Mouse (Mus musculus) intestine, embryonic 14.5 days (tissue): ENCODE results near the gene Eif3i. TPM values are rescaled to one million over a fixed set of nuclear protein-coding genes. Genes with fewer than 3 reads are reported as not detected.
A peak's percentile ranks its signal among the peaks of the same experiment; 100 is the strongest.

Experiments
- ATAC-seq: fragments of 200-750 bp; cut with Nextera tagmentation; replicated peaks from 2 replicates; pipeline ENCODE4 v1.8.0; 2017; ENCODE audit warnings: low read depth, moderate number of reproducible peaks, moderate TSS enrichment, moderate library complexity; ENCODE audit not compliant: low FRiP score, low TSS enrichment
- DNase-seq: peaks from one replicate; pipeline ENCODE4 v3.0.0-alpha.2; 2018; ENCODE audit warnings: low spot score
- H3K27ac ChIP-seq: fragments of 300-500 bp; sonication (generic); 2 replicates; pipeline ENCODE4 v1.5.1; 2014; ENCODE audit warnings: low read depth, mild to moderate bottlenecking, control low read depth
- H3K27me3 ChIP-seq: fragments of 300-500 bp; sonication (generic); replicated peaks from 2 replicates; pipeline ENCODE4 v1.6.1; 2014; ENCODE audit warnings: low read length, control low read depth; ENCODE audit not compliant: control insufficient read depth, insufficient read depth
- H3K36me3 ChIP-seq: fragments of 300-500 bp; sonication (generic); 2 replicates; pipeline ENCODE4 v1.6.1; 2014; ENCODE audit warnings: low read length, control low read depth; ENCODE audit not compliant: control insufficient read depth, insufficient read depth
- H3K4me1 ChIP-seq: fragments of 300-500 bp; sonication (generic); replicated peaks from 2 replicates; pipeline ENCODE4 v1.6.1; 2014; ENCODE audit warnings: low read length, control low read depth, mixed read lengths; ENCODE audit not compliant: control insufficient read depth, insufficient read depth
- H3K4me2 ChIP-seq: fragments of 300-500 bp; sonication (generic); 2 replicates; pipeline ENCODE4 v1.6.1; 2014; ENCODE audit warnings: low read length
- H3K4me3 ChIP-seq: fragments of 300-500 bp; sonication (generic); 2 replicates; pipeline ENCODE4 v1.5.1; 2014; ENCODE audit warnings: low read depth, low read length, control low read depth, mixed read lengths
- H3K9ac ChIP-seq: fragments of 300-500 bp; sonication (generic); 2 replicates; pipeline ENCODE4 v1.6.1; 2014; ENCODE audit warnings: mild to moderate bottlenecking, low read length
- H3K9me3 ChIP-seq: fragments of 300-500 bp; sonication (generic); 2 replicates; pipeline ENCODE4 v1.6.1; 2016; ENCODE audit warnings: low read length, control low read depth; ENCODE audit not compliant: control insufficient read depth
- WGBS: fragments of 180-500 bp; shearing (Covaris S2); extraction: QIAGEN DNeasy Blood & Tissue Kit; methylation state at CpG from one replicate; pipeline ENCODE4 v1.1.7; 2014; 5-methylcytosine and 5-hydroxymethylcytosine counted together
- polyA plus RNA-seq: library from polyadenylated mRNA; unstranded; fragments of >200 nt; fragmentation: Nextera tagmentation; extraction: Ambion mirVana; gene quantifications from 2 replicates; pipeline ENCODE4 v1.2.1, GENCODE M21; 2014

The Eif3i gene
- 349 and 356 TPM in 2 replicates for polyA plus RNA-seq

DNA sequence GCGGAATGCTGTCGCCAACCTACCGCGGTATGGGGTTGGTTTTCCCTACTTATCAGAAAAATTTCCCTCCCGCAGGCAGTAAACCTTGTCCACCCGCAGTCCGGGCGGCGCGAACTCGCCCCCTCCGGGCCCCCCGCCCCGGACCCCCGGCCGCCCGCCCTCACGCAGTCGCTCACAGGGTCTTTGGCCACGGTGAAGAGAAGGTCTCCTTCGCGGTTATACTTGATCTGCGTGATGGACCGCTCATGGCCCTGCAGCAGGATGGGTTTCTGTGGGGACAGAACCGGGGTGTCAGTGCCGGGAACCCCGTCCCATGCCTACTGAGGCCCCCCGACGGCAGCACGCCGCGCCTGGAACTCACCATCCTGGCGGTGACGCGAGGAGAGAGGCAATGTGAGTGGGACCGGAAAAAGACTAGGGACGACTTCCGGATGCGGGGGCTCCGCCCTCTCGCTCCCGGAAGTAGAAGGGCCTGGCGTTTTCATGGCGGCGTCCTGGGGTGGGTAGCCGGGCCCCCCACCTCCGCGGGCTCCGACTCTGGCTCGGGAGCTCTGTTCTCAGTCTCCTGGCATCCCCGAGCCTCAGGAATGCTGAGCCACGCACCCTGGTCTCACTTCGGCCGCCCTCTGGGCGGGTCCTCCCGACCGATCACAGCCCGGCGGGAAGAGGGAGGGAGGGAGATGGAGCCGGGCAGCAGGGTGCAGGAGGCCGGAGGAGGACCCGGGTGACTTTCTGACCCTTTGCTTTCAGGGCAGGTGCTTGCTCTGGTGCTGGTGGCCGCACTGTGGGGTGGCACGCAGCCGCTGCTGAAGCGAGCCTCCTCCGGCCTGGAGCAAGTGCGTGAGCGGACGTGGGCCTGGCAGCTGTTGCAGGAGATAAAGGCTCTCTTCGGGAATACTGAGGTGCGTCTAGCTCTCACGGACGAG, at the start of gene Eif3i, which contains the start of gene Tmem234:
Eif3i (minus strand) TSS at position 416 of the 926 bp plus-strand sequence.
Tmem234 (plus strand) TSS at position 436 of the 926 bp plus-strand sequence.
- WGBS, result under 1% methylated on average over 73 of the region's 74 CpGs
- peaks cover 55% of the 10 kb centered on the region for H3K36me3 ChIP-seq

DNA sequence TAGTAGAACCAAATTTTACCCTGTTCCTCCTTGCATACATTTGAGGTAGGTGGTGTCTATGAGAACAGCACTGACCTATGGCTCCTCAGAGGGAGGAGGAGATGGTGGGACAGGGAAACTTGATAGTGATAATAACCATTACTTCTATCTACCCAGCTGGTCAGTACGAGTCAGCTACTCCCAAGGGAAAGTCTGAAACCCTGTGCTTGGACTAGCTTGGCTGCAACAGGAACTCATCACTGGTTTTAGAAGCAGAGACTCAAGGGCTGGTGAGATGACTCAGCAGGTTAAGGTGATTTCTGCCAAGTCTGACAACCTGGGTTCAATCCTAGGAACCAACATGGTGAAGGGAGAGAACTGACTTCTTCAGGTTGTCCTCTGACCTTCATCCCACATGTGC, 48.2 kb upstream of the Eif3i start:
- Histone ChIP-seq H3K4me2 (no peak overlapping the region), H3K27ac (no peak overlapping the region), H3K9me3 (no peaks in the 10 kb centered on the region), H3K4me3 (no peak overlapping the region), H3K4me1 (no peaks in the 10 kb centered on the region), H3K27me3 (no peaks in the 10 kb centered on the region), H3K9ac (no peak overlapping the region), H3K36me3 (peaks cover 96% of the 10 kb centered on the region)
- DNase-seq (no peak), ATAC-seq (no peak)
- WGBS, result 78% methylated on average over 1 of the region's 1 CpGs

More for the DNA sequence above, at the start of gene Eif3i, which contains the start of gene Tmem234:
- H3K27me3 ChIP-seq, result no peaks in the 10 kb centered on the region
- H3K9ac ChIP-seq, result peak within 1 kb of the TSS; percentile 81
- peak; percentile 90 for DNase-seq
- H3K27ac ChIP-seq, result peak within 1 kb of the TSS; percentile 73; the same call in 1 of the 2 replicates
- peak within 1 kb of the TSS; percentile 76 for H3K4me2 ChIP-seq
- no peaks in the 10 kb centered on the region for H3K9me3 ChIP-seq
- H3K4me3 ChIP-seq, result peak within 1 kb of the TSS; percentile 92
- peak; percentile 87 for ATAC-seq
- H3K4me1 ChIP-seq, result peaks cover 15% of the 10 kb centered on the region

DNA sequence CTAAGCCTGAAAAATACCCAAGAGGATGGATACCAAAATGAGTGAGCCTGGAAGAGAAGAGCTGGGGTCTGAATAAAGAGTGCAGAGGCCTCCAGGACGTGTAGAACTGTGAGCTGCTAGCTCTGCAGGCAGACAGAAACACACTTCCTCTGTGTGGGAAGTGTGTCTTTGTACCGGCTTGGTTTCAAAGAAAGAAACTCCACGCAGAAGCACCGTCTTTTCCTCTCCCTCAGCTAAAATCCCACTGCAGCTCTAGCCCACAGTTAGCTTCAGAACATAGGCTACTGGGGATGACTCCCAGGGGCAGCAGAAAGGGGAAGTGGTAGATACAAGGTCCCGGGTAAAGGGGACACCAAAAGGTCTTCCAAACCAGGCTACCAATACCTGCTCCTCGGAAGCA, 44.8 kb upstream of the Eif3i start:
- Histone ChIP-seq H3K4me3 (no peak overlapping the region), H3K36me3 (peaks cover 67% of the 10 kb centered on the region), H3K9ac (no peak overlapping the region), H3K4me1 (peaks cover 5% of the 10 kb centered on the region; the same call in 1 of the 2 replicates), H3K4me2 (no peak overlapping the region), H3K27me3 (no peaks in the 10 kb centered on the region), H3K27ac (no peak overlapping the region), H3K9me3 (no peaks in the 10 kb centered on the region)
- 86% methylated on average over 6 of the region's 6 CpGs for WGBS
- ATAC-seq, result no peak
- no peak for DNase-seq

DNA sequence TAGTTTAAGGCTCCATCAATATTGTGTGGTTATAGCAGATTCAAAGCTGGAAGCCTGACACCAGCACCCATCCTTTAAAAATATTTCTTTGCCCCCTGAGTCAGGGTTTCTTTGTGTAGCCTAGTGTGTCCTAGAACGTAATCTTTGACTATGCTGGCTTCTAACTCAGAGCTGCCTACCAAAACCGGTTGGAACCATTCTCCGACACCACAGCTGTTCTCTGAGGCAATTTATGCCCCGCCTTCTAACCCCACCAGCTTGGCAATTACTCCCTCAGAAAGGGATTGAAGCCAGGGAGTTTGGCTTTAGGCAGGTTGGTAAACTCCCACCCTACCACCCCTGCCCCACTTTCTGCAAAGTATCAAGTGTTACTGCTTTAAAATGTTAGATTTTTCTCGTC, 41.3 kb upstream of the Eif3i start:
- no peak for ATAC-seq
- Histone ChIP-seq H3K9me3 (no peaks in the 10 kb centered on the region), H3K27ac (no peak overlapping the region), H3K4me3 (peak overlapping the region; percentile 67; the same call in 1 of the 2 replicates), H3K4me2 (peak overlapping the region; percentile 90), H3K4me1 (peaks cover 21% of the 10 kb centered on the region), H3K36me3 (peaks cover 58% of the 10 kb centered on the region), H3K9ac (no peak overlapping the region), H3K27me3 (no peaks in the 10 kb centered on the region)
- DNase-seq, result no peak
- WGBS, result 54% methylated on average over 5 of the region's 5 CpGs

DNA sequence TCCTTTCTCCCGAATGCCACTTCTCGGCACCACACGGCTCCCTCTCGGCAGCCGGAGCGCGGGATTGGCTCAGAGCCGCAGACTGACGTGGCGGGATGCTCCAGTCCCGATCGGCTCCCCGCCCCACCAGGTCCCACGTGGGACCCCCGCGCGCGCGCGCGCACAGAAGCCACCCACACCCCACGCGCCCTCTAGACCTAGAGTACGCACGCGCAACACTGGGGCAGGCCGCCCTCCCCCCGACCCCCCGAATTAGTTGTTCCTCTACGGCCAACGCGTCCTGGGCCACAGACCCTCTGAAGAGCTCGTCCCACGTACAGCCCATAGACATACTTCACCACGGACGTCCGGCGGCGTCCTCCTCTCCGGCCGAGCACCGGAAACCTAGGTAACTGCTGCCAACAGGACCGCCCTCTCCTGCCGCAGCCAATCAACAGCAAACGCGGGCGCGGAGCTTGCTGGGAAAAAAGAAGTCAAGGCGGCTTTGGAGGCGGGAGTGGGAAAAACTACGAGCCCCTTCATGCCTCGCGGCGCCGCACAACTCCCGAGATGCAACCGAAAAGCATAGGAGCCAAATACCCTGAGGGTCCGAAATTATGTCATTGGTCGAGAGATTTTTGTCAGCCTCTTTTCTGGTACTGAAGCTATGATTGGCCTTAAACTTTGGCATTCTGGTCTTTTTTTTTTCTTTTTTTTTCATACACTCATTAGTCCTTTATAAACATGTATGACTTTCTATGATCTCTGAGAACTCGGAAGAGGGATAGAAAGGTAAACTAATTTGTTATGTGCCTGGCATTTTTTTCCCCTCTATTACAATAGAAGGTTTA, 40.4 kb upstream of the Eif3i start, which contains the start of gene Txlna:
Txlna (minus strand) TSS at position 428 of the 830 bp plus-strand sequence.
- peaks cover 58% of the 10 kb centered on the region for H3K36me3 ChIP-seq
- H3K9ac ChIP-seq, result peak within 1 kb of the TSS; percentile 59
- peak within 1 kb of the TSS; percentile 87 for H3K27ac ChIP-seq
- peak within 1 kb of the TSS; percentile 67 for H3K4me3 ChIP-seq
- peak within 1 kb of the TSS; percentile 90 for H3K4me2 ChIP-seq
- H3K9me3 ChIP-seq, result no peaks in the 10 kb centered on the region
- no peaks in the 10 kb centered on the region for H3K27me3 ChIP-seq
- ATAC-seq, result peak; percentile 96
- DNase-seq, result peak; percentile 97
- under 1% methylated on average over 59 of the region's 60 CpGs for WGBS
- H3K4me1 ChIP-seq, result peaks cover 21% of the 10 kb centered on the region

DNA sequence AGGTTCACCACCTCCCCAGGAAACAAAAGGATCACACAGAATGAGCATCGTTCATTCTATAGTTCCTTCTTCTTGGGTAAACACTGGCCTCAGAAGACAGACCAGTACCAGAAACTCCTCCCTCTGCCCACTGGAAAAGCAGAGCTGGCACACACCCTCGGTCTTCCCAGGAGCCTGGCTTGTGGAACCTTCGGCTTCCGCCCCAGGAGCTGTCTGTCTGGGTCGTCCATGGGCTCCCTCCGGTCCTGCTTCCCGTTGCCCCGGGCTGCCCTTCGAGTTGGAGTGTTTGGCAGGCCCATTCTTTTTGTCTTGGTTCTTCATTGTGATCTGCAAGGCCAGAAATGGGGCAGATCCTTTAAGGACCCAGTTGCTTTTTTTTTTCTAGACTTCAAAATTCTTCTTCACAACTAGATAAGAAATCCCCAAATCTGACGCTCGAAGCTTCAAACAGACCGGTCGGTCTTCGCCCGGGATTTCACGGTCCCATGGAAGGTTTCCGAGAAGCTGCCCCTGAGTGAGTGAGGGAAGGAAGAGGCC, 39.7 kb upstream of the Eif3i start:
- Histone ChIP-seq H3K9ac (peak overlapping the region; percentile 59), H3K36me3 (peaks cover 58% of the 10 kb centered on the region), H3K27me3 (no peaks in the 10 kb centered on the region), H3K27ac (peak overlapping the region; percentile 87), H3K4me2 (peak overlapping the region; percentile 90), H3K9me3 (no peaks in the 10 kb centered on the region), H3K4me1 (peaks cover 21% of the 10 kb centered on the region), H3K4me3 (peak overlapping the region; percentile 67)
- ATAC-seq (no peak), DNase-seq (no peak)
- 4% methylated on average over 17 of the region's 17 CpGs for WGBS

DNA sequence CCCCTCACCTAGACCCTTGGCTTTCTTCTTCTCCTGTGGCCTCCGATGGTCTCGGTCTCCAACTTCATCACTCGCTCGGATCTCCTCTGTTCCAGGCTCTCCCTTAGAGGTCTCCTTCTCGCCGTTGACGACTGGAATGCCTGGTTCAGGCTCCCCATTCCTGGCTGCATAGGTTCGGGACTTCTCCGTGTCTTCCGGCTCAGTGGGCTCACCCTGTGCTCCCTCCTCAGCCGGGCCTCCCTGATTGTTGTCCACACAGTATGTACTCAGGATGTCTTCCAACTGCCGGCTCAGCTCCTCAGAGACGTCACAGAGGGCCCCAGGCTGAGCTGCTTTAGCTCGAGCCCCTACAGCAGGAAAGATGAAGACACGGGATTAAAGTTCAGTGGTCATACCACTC, 38.8 kb upstream of the Eif3i start:
- H3K27me3 ChIP-seq, result no peaks in the 10 kb centered on the region
- H3K27ac ChIP-seq, result no peak overlapping the region
- peak overlapping the region; percentile 90 for H3K4me2 ChIP-seq
- no peaks in the 10 kb centered on the region for H3K9me3 ChIP-seq
- WGBS, result 86% methylated on average over 15 of the region's 15 CpGs
- H3K4me1 ChIP-seq, result peaks cover 21% of the 10 kb centered on the region
- no peak for DNase-seq
- ATAC-seq, result no peak
- peak overlapping the region; percentile 67; the same call in 1 of the 2 replicates for H3K4me3 ChIP-seq
- peak overlapping the region; percentile 59; the same call in 1 of the 2 replicates for H3K9ac ChIP-seq
- H3K36me3 ChIP-seq, result peaks cover 59% of the 10 kb centered on the region

DNA sequence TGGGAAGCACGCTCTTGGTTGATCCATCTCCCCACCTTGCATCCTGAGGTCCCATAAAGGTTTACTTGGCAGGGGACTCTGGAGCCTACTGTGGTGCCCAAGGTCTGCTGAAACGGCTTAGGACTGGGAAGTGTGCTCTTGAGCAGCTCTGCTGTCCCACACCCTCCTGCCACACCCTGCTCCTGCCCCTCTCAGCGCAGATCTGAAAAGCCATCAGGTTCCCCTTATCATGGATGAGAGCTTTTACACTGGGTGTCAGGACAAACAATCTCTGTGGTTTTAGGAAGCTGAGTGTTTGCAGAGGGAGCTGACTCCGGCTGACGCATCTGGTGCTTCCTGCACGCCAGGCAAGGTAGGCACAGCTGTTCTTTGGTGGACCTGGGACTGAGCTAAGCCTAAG, 33.4 kb upstream of the Eif3i start:
- Histone ChIP-seq H3K27ac (no peak overlapping the region), H3K27me3 (no peaks in the 10 kb centered on the region), H3K4me1 (peaks cover 5% of the 10 kb centered on the region), H3K9ac (no peak overlapping the region), H3K4me3 (no peak overlapping the region), H3K4me2 (no peak overlapping the region), H3K9me3 (no peaks in the 10 kb centered on the region), H3K36me3 (peaks cover 98% of the 10 kb centered on the region)
- ATAC-seq (no peak), DNase-seq (no peak)
- WGBS, result 85% methylated on average over 6 of the region's 6 CpGs
